Mouse (Mus musculus) limb, embryonic 12.5 days (tissue): ENCODE results near the gene Lgsn. TPM values are rescaled to one million over a fixed set of nuclear protein-coding genes. Genes with fewer than 3 reads are reported as not detected.

Experiments
- ATAC-seq: fragments of 200-750 bp; cut with Nextera tagmentation; 2 replicates; pipeline ENCODE4 v1.8.0; 2017; ENCODE audit warnings: low read depth, moderate TSS enrichment; ENCODE audit not compliant: insufficient number of reproducible peaks, insufficient read depth, low FRiP score, low TSS enrichment
- H3K27ac ChIP-seq: fragments of 300-500 bp; sonication (generic); 2 replicates; pipeline ENCODE4 v1.5.1; 2016; ENCODE audit warnings: mild to moderate bottlenecking, moderate library complexity
- H3K27me3 ChIP-seq: fragments of 300-500 bp; sonication (generic); 2 replicates; pipeline ENCODE4 v1.6.1; 2016; ENCODE audit warnings: mild to moderate bottlenecking, moderate library complexity
- H3K36me3 ChIP-seq: fragments of 300-500 bp; sonication (generic); 2 replicates; pipeline ENCODE4 v1.6.1; 2016; ENCODE audit warnings: mild to moderate bottlenecking, moderate library complexity
- H3K4me1 ChIP-seq: fragments of 300-500 bp; sonication (generic); replicated peaks from 2 replicates; pipeline ENCODE4 v1.6.1; 2016
- H3K4me2 ChIP-seq: fragments of 300-500 bp; sonication (generic); 2 replicates; pipeline ENCODE4 v1.6.1; 2016; ENCODE audit warnings: mild to moderate bottlenecking, moderate library complexity
- H3K4me3 ChIP-seq: fragments of 300-500 bp; sonication (generic); replicated peaks from 2 replicates; pipeline ENCODE4 v1.5.1; 2016; ENCODE audit warnings: mild to moderate bottlenecking
- H3K9ac ChIP-seq: fragments of 300-500 bp; sonication (generic); replicated peaks from 2 replicates; pipeline ENCODE4 v1.6.1; 2016; ENCODE audit warnings: mild to moderate bottlenecking, moderate library complexity
- H3K9me3 ChIP-seq: fragments of 300-500 bp; sonication (generic); 2 replicates; pipeline ENCODE4 v1.6.1; 2016; ENCODE audit warnings: mild to moderate bottlenecking, moderate library complexity
- WGBS: fragments of 180-500 bp; shearing (Covaris S2); methylation state at CpG from one replicate; pipeline ENCODE4 v1.1.7; 2016; 5-methylcytosine and 5-hydroxymethylcytosine counted together
- polyA plus RNA-seq: library from polyadenylated mRNA; unstranded; fragments of >200 nt; fragmentation: Nextera tagmentation; extraction: Ambion mirVana; gene quantifications from 2 replicates; pipeline ENCODE4 v1.2.1, GENCODE M21; 2016

Lgsn gene
- polyA plus RNA-seq: not detected in 2 replicates

DNA sequence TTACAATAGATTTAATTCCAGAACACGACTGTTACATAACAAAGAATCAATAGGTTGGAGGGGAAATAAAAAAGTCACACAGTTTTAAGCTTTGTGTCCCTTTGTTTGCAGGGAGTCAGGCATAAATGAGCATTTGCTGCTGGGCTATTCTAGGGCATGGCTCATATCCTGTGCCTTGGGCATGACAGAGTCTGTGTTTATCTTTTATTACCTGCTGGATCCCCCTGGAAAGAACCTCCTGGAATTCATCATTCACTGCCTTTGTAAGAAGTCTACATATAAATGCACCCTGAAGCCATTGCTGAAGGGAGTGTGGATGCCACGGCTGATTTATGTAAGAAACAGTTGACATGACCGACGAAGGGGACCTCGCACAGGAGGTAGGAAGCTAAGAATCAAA is at the start of gene Lgsn:
TSS of gene Lgsn (plus strand) at position 301 of the 400 bp plus-strand sequence.
- Histone ChIP-seq H3K27ac (no peak within 1 kb of the TSS), H3K9me3 (no peaks in the 10 kb centered on the region), H3K4me2 (no peak within 1 kb of the TSS), H3K27me3 (no peaks in the 10 kb centered on the region), H3K4me3 (no peak within 1 kb of the TSS), H3K36me3 (no peaks in the 10 kb centered on the region), H3K4me1 (no peaks in the 10 kb centered on the region), H3K9ac (no peak within 1 kb of the TSS)
- ATAC-seq: no peak
- WGBS: 62% methylated on average over 5 of the region's 5 CpGs

DNA sequence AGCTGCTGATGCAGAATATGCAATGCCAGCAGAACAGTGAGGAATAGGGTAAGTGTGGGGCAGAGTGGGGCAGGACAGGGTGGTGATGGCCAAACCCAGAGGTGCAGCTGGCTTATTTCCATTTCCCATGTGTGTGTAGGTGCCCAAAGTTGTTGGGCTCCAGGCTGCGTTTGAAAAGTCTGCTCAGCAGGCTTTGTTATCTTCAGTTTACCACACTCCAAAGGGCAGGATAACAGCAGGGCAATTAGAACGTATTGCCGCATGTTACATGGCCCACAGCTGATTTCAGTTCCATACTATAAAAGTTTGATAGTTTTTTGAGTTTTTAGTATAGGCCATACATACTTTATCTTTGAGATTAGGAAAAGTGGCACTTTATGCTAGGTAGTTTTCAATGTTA is 37.8 kb upstream of the Lgsn start:
- WGBS: 60% methylated on average over 3 of the region's 3 CpGs
- no peaks in the 10 kb centered on the region for H3K36me3 ChIP-seq

DNA sequence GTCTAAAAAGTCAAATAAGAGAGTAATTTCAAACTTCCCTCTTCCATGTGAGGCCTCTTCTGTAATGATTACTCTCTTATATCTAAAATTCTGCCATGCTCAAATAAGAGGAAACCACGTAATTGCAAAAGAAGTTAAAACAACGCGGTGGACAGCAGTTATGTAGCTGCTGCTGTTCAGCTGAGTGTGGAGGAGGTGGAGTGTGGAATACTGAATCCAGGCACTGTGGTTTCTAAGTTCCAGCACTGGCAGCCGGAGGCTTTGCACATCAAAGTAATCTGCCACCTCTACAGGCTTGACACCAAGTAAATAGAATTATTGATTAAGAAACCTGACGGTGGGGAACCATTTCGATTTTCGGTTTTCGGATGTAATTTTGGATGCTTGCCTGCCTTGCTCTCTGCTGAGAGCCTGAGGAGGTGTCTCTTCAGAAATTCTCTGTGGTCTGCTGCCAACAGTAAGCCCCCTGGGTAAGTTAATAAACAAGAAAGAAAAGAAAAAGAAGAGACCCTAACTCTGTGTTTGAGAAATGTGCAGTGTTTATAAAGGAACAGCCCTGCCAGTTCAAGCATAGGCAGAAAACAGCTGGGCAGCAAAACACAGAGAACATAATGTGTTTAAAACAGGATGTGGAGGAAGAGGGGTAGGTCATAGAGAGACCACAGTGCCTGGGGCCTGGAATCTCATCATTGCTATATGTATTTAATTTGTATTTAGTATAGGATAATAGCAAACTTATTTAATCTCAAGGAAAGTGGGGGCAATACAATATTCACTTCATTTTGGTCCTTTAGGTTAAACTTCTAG is 33.7 kb upstream of the Lgsn start:
- WGBS: 42% methylated on average over 8 of the region's 8 CpGs
- Histone ChIP-seq H3K4me3 (no peak overlapping the region), H3K4me2 (no peak overlapping the region), H3K27ac (no peak overlapping the region), H3K36me3 (no peaks in the 10 kb centered on the region), H3K4me1 (no peaks in the 10 kb centered on the region), H3K9me3 (no peaks in the 10 kb centered on the region), H3K9ac (no peak overlapping the region), H3K27me3 (no peaks in the 10 kb centered on the region)
- ATAC-seq: no peak

More for the DNA sequence above, 37.8 kb upstream of the Lgsn start:
- Histone ChIP-seq H3K4me3 (no peak overlapping the region), H3K4me1 (no peaks in the 10 kb centered on the region), H3K4me2 (no peak overlapping the region), H3K27ac (no peak overlapping the region), H3K9me3 (no peaks in the 10 kb centered on the region), H3K27me3 (no peaks in the 10 kb centered on the region), H3K9ac (no peak overlapping the region)
- ATAC-seq: no peak

DNA sequence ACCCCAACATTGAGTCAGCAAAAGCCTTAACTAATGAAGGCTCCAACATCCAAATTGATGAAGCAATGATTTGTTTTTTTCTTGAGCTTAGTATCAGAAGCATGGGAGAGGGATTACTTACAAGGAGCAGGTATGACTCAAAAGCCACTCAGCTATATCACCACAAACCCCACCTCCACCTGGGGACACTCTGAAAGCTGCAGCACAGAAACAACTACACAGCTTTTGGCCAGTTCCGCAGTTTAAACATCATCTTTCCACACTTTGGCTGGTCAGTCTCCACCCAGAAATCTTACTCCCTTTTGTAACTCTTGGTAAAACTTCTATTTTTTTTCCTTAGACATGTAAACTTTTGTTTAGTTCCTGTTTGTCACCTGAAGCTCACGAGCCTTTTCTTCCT is 32.6 kb upstream of the Lgsn start:
- no peak overlapping the region for H3K4me2 ChIP-seq
- H3K36me3 ChIP-seq: no peaks in the 10 kb centered on the region
- H3K4me1 ChIP-seq: peaks cover under 1% of the 10 kb centered on the region
- H3K9ac ChIP-seq: no peak overlapping the region
- 81% methylated on average over 2 of the region's 2 CpGs for WGBS
- H3K27ac ChIP-seq: no peak overlapping the region
- H3K27me3 ChIP-seq: no peaks in the 10 kb centered on the region
- H3K4me3 ChIP-seq: no peak overlapping the region
- no peaks in the 10 kb centered on the region for H3K9me3 ChIP-seq
- no peak for ATAC-seq

DNA sequence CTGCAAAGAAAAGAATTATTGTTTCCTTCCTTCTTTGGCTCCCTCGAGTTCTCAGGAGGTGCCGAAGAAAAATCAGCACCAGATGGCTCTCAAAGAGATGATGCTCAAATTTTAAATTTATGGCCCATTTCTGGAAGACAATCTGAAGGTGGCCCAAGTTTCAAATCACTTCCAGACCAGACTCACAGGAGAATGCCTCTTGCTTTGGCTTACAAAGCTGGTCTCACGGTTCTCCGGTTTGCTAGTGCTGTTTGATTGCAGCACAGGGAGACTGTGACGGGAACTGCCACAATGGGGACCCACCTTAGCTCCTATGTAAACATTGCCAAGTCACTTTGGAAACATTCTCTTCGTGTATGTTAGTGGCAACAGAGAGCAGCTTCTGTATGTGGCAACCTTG is 26.5 kb upstream of the Lgsn start:
- Histone ChIP-seq H3K27me3 (no peaks in the 10 kb centered on the region), H3K27ac (no peak overlapping the region), H3K36me3 (no peaks in the 10 kb centered on the region), H3K4me2 (peak overlapping the region; percentile 15; the same call in 1 of the 2 replicates), H3K9ac (no peak overlapping the region), H3K9me3 (no peaks in the 10 kb centered on the region), H3K4me3 (no peak overlapping the region), H3K4me1 (peaks cover 21% of the 10 kb centered on the region)
- WGBS: 15% methylated on average over 6 of the region's 6 CpGs
- peak; percentile 50; the same call in 1 of the 2 replicates for ATAC-seq

DNA sequence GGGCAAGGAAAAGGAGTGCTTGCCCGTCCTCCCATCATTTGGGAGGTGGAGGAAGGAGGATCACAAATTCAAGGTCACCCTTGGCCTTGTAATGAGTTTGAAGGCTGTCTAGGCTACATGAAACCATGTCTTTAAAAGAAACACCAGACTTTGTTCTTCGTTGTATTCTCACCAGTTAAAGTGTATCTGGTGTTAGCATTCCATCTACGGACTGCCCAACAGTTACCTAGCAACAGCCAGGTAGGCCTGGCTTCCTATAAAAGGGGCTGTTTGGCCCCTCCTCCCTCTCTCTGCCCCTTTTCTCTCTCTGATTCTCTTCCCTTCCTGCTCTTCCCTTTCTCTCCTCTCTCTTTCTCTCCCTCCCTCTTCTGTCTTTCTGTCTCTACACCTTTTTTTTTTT is 25.7 kb upstream of the Lgsn start:
- no peak for ATAC-seq
- H3K27ac ChIP-seq: no peak overlapping the region
- peaks cover 21% of the 10 kb centered on the region for H3K4me1 ChIP-seq
- no peaks in the 10 kb centered on the region for H3K36me3 ChIP-seq
- no peak overlapping the region for H3K9ac ChIP-seq
- no peak overlapping the region for H3K4me3 ChIP-seq
- H3K9me3 ChIP-seq: no peaks in the 10 kb centered on the region
- no peaks in the 10 kb centered on the region for H3K27me3 ChIP-seq
- 57% methylated on average over 3 of the region's 3 CpGs for WGBS
- H3K4me2 ChIP-seq: no peak overlapping the region

DNA sequence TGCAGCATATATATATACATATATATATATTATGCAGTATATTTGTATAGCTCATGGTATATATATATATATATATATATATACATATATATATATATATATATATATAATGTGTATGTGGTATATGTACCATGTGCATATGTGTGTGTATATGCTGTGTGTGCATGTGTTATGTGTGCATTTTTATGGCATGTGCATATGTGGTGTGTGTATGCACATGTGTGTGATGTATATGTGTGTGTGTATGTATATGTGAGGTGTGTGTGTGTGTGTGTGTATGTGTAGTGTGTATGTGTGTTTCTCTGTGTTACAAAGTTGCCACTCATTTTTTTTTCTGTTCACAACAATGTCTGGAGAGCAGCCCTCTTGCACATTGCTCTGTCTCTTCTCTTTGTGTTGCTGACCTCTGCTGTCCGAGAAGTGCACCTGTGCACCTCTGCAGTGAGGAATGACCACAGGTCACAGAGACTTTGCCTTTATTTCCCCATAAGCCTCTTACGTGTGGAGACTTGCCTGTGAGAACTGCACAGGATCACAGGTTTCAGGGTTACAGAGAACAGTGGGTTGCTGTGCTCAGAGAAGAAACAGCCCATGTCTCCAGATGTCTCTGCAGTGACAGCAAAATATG is 23.3 kb upstream of the Lgsn start:
- no peak overlapping the region for H3K4me2 ChIP-seq
- 60% methylated on average over 2 of the region's 2 CpGs for WGBS
- no peaks in the 10 kb centered on the region for H3K27me3 ChIP-seq
- H3K9ac ChIP-seq: no peak overlapping the region
- no peaks in the 10 kb centered on the region for H3K36me3 ChIP-seq
- H3K4me3 ChIP-seq: no peak overlapping the region
- no peak for ATAC-seq
- H3K4me1 ChIP-seq: peaks cover 21% of the 10 kb centered on the region
- H3K27ac ChIP-seq: no peak overlapping the region
- H3K9me3 ChIP-seq: no peaks in the 10 kb centered on the region

DNA sequence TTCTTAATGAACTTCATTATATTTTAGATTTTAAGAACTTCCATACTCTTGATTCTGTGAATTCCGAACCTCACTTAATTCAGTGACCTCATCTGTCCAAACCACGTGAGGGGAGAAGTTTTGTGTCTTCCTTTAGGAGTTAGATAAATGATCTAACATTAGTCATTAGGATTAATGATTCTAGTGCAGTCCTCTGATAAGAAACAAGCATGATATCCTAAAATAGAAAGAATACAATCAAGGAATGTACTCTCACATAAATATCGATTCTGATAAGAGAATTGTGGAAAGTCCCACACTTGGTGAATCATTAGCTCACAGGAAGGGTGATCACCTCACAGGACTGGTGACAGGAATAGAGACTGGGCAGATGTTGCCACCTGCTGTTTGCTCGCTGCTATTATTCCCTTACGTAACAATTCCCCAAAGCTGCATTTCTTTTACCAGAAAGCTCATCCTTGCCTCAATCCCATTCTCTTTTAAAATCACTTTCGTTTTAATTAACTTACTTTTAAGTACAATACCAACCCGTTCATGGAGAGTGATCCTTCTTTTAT is 22.3 kb upstream of the Lgsn start:
- H3K9ac ChIP-seq: no peak overlapping the region
- peaks cover 18% of the 10 kb centered on the region for H3K4me1 ChIP-seq
- H3K4me3 ChIP-seq: no peak overlapping the region
- no peak overlapping the region for H3K4me2 ChIP-seq
- H3K27ac ChIP-seq: no peak overlapping the region
- no peaks in the 10 kb centered on the region for H3K9me3 ChIP-seq
- 25% methylated on average over 7 of the region's 7 CpGs for WGBS
- no peak for ATAC-seq
- no peaks in the 10 kb centered on the region for H3K36me3 ChIP-seq
- no peaks in the 10 kb centered on the region for H3K27me3 ChIP-seq

DNA sequence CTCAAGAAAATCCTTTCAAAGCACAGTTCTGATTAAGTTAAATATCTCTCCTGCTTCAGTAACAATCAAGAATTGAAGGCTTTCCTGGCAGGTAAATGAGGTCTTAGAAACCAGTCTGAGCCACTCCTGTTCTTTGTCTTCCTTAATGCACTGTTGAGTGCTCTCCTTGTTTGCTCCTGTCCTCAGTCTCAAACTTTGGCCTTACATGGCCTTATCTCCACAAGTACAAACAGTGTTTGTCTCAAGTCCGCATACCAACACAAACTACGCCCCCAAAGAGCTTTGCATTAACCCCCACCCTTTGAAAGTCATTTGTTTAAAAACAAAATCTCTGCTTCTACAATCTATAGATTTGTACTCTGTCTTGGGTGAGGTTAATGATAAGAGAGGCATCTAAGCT is 20.0 kb upstream of the Lgsn start:
- Histone ChIP-seq H3K9ac (no peak overlapping the region), H3K4me2 (no peak overlapping the region), H3K9me3 (0 out of 2 replicates have a peak, but pooled peaks cover 4% of the 10 kb centered on the region), H3K27ac (no peak overlapping the region), H3K27me3 (no peaks in the 10 kb centered on the region), H3K36me3 (no peaks in the 10 kb centered on the region), H3K4me1 (no peaks in the 10 kb centered on the region), H3K4me3 (no peak overlapping the region)
- 88% methylated on average over 2 of the region's 2 CpGs for WGBS
- ATAC-seq: no peak

DNA sequence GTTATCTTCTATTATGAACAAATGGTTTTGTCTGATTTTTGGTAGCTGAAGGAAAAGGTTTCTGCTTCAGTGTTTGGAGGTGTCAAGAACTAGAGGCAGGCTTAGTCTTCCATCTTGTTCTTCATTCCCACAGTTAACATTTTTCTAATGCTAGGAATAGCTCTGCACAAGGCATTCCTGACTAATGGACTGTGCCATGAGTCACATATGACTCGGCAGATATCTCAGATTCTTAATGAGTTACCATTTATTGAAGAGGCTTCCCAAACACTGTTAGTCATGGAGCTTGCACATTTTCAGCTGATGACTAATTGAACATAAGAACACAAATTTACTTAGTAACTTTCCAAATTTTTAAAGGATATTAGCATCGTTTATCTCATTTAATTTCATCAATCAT is 19.3 kb upstream of the Lgsn start:
- Histone ChIP-seq H3K36me3 (no peaks in the 10 kb centered on the region), H3K9me3 (0 out of 2 replicates have a peak, but pooled peaks cover 4% of the 10 kb centered on the region), H3K4me2 (no peak overlapping the region), H3K9ac (no peak overlapping the region), H3K27me3 (no peaks in the 10 kb centered on the region), H3K27ac (no peak overlapping the region), H3K4me1 (no peaks in the 10 kb centered on the region), H3K4me3 (no peak overlapping the region)
- WGBS: 87% methylated on average over 2 of the region's 2 CpGs
- ATAC-seq: no peak

DNA sequence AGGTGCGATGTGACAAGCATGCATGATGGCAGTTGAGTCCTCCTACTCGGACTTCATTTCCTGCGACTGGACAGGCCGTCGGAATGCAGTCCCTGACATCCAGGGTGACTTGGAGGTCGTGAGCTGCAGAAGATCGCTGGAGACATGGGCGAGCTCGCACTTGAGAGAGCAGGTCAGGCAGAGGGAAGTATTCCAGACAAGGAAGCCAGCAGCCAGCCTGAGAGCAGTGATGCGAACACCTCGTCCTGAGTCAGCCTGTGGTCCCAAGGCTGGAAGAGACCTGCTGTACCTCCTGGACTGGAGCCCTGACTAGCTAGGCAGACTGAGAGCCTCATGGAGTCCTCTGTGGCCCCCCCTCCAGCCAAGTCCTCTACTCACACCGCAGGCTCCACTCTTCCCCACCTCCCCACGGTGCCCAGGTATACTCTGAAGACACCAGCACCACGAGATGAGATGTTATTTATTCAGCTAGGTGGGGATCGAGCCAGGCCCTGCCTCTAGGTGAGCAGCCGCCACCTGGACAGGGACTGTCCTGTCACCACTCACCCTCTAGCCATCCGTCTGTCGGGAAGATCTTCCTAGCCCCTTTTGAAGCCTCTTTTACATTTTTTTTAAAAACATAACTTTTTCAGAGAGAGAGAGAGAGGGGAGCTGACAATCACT is 11.5 kb upstream of the Lgsn start:
- no peak overlapping the region for H3K4me2 ChIP-seq
- H3K36me3 ChIP-seq: no peaks in the 10 kb centered on the region
- H3K4me3 ChIP-seq: no peak overlapping the region
- 0 out of 2 replicates have a peak, but pooled peaks cover 4% of the 10 kb centered on the region for H3K9me3 ChIP-seq
- H3K27me3 ChIP-seq: no peaks in the 10 kb centered on the region
- 55% methylated on average over 18 of the region's 18 CpGs for WGBS
- ATAC-seq: no peak; the same call in 1 of the 2 replicates
- no peak overlapping the region for H3K27ac ChIP-seq
- H3K4me1 ChIP-seq: no peaks in the 10 kb centered on the region
- H3K9ac ChIP-seq: no peak overlapping the region
